Mouse (Mus musculus) brain, adult 2 months (tissue): ENCODE results near the gene Ndufab1.

ENCODE experiments used
- DNase-seq: peaks from one replicate; pipeline ENCODE4 v3.0.0; 2011; ENCODE audit warnings: low read depth, low spot score

Gene Ndufab1

GRCm38 (mm10) chr7:122101747-122102244 is at the start of gene Ndufab1:
TSS of gene Ndufab1 (minus strand) at chr7:122101886.
- peak; percentile 97 for DNase-seq

- DNase-seq = no peak
Measured at GRCm38 (mm10) chr7:122140991-122141390, 39.3 kb upstream of the Ndufab1 start.

- no peak for DNase-seq
Measured at GRCm38 (mm10) chr7:122138190-122138589, 36.5 kb upstream of the Ndufab1 start.

- no peak for DNase-seq
Measured at GRCm38 (mm10) chr7:122137071-122137470, 35.4 kb upstream of the Ndufab1 start.

GRCm38 (mm10) chr7:122135070-122135469 is 33.4 kb upstream of the Ndufab1 start:
- DNase-seq = no peak

GRCm38 (mm10) chr7:122133338-122133625 is 31.6 kb upstream of the Ndufab1 start:
- DNase-seq = no peak

GRCm38 (mm10) chr7:122132497-122133337 is 31.0 kb upstream of the Ndufab1 start, which contains the start of the genes Palb2 and Dctn5:
TSS of gene Palb2 (minus strand) at chr7:122132985.
TSS of gene Dctn5 (plus strand) at chr7:122133041.
- DNase-seq = peak; percentile 98

GRCm38 (mm10) chr7:122131834-122132233 is 30.1 kb upstream of the Ndufab1 start:
- no peak for DNase-seq

- no peak for DNase-seq
Measured at GRCm38 (mm10) chr7:122126946-122127345, 25.3 kb upstream of the Ndufab1 start.

GRCm38 (mm10) chr7:122125636-122126035 is 23.9 kb upstream of the Ndufab1 start:
- no peak for DNase-seq

GRCm38 (mm10) chr7:122123518-122123917 is 21.8 kb upstream of the Ndufab1 start:
- DNase-seq = no peak

- DNase-seq = no peak
Measured at GRCm38 (mm10) chr7:122108206-122108605, 6.5 kb upstream of the Ndufab1 start.

GRCm38 (mm10) chr7:122101014-122101746 is 506 bp downstream of the Ndufab1 start:
- DNase-seq = peak; percentile 31

- DNase-seq = peak; percentile 69
Measured at GRCm38 (mm10) chr7:122099222-122099621, 2.5 kb downstream of the Ndufab1 start.

GRCm38 (mm10) chr7:122098009-122098408 is 3.7 kb downstream of the Ndufab1 start:
- DNase-seq = no peak

GRCm38 (mm10) chr7:122094564-122095330 is 6.9 kb downstream of the Ndufab1 start:
- DNase-seq = no peak

GRCm38 (mm10) chr7:122087195-122087982 is 14.3 kb downstream of the Ndufab1 start:
- DNase-seq = peak; percentile 32

- no peak for DNase-seq
Measured at GRCm38 (mm10) chr7:122081071-122081470, 20.6 kb downstream of the Ndufab1 start.

GRCm38 (mm10) chr7:122079798-122080554 is 21.7 kb downstream of the Ndufab1 start:
- DNase-seq = peak; percentile 49

GRCm38 (mm10) chr7:122074374-122074773 is 27.3 kb downstream of the Ndufab1 start:
- no peak for DNase-seq
